Mouse (Mus musculus) hindbrain, embryonic 10.5 days (tissue): ENCODE measurements at regions not wholly inside any gene's neighbourhood (a gene's known extent, or its start where the extent isn't known, plus 50 kb on each side); places are given as distances from the start of the nearest gene placed in this dataset.
A peak's percentile ranks its signal among the peaks of the same experiment; 100 is the strongest.

Experiments used
- DNase-seq: peaks from one replicate; pipeline ENCODE4 v3.0.0-alpha.2; 2017; ENCODE audit warnings: low spot score
- H3K27ac ChIP-seq: fragments of 300-500 bp; sonication (generic); 2 replicates; pipeline ENCODE4 v1.5.1; 2016; ENCODE audit warnings: mild to moderate bottlenecking, moderate library complexity
- H3K27me3 ChIP-seq: fragments of 300-500 bp; sonication (generic); 2 replicates; pipeline ENCODE4 v1.6.1; 2016; ENCODE audit warnings: mild to moderate bottlenecking; ENCODE audit not compliant: poor library complexity, insufficient read depth, severe bottlenecking
- H3K36me3 ChIP-seq: fragments of 300-500 bp; sonication (generic); 2 replicates; pipeline ENCODE4 v1.6.1; 2016; ENCODE audit warnings: mild to moderate bottlenecking, moderate library complexity
- H3K4me1 ChIP-seq: fragments of 300-500 bp; sonication (generic); replicated peaks from 2 replicates; pipeline ENCODE4 v1.6.1; 2016; ENCODE audit warnings: mild to moderate bottlenecking
- H3K4me3 ChIP-seq: fragments of 300-500 bp; sonication (generic); 2 replicates; pipeline ENCODE4 v1.5.1; 2016; ENCODE audit warnings: mild to moderate bottlenecking, moderate library complexity
- H3K9me3 ChIP-seq: fragments of 300-500 bp; sonication (generic); 2 replicates; pipeline ENCODE4 v1.6.1; 2016; ENCODE audit warnings: mild to moderate bottlenecking, moderate library complexity
- WGBS: fragments of 180-500 bp; shearing (Covaris S2); methylation state at CpG from one replicate; pipeline ENCODE4 v1.1.7; 2016; 5-methylcytosine and 5-hydroxymethylcytosine counted together

- no peaks in the 10 kb centered on the region for H3K9me3 ChIP-seq
- DNase-seq, result no peak
- no peaks in the 10 kb centered on the region for H3K27me3 ChIP-seq
- no peak overlapping the region for H3K27ac ChIP-seq
- H3K4me3 ChIP-seq, result no peak overlapping the region
- WGBS, result 65% methylated on average over 5 of the region's 5 CpGs
- H3K4me1 ChIP-seq, result no peaks in the 10 kb centered on the region
- H3K36me3 ChIP-seq, result no peaks in the 10 kb centered on the region
Measured at GRCm38 (mm10) chr10:7293203-7293602, 81.2 kb upstream of the Cnksr3 start.

GRCm38 (mm10) chr10:7289773-7290411, 77.9 kb upstream of the Cnksr3 start:
- H3K27me3 ChIP-seq, result no peaks in the 10 kb centered on the region
- no peaks in the 10 kb centered on the region for H3K36me3 ChIP-seq
- 0 out of 2 replicates have a peak, but pooled peaks cover 3% of the 10 kb centered on the region for H3K9me3 ChIP-seq
- no peaks in the 10 kb centered on the region for H3K4me1 ChIP-seq
- H3K27ac ChIP-seq, result 0 out of 2 replicates have a peak overlapping the region, but pooled peaks have one; percentile 5
- DNase-seq, result no peak
- WGBS, result 84% methylated on average over 10 of the region's 10 CpGs
- H3K4me3 ChIP-seq, result no peak overlapping the region

- Histone ChIP-seq H3K9me3 (0 out of 2 replicates have a peak, but pooled peaks cover 3% of the 10 kb centered on the region), H3K27me3 (no peaks in the 10 kb centered on the region), H3K27ac (no peak overlapping the region), H3K36me3 (no peaks in the 10 kb centered on the region), H3K4me3 (no peak overlapping the region), H3K4me1 (no peaks in the 10 kb centered on the region)
- WGBS, result 90% methylated on average over 7 of the region's 7 CpGs
- DNase-seq, result no peak
Measured at GRCm38 (mm10) chr10:7285112-7285905, 73.3 kb upstream of the Cnksr3 start.

- H3K27ac ChIP-seq, result no peak overlapping the region
- no peaks in the 10 kb centered on the region for H3K36me3 ChIP-seq
- no peaks in the 10 kb centered on the region for H3K27me3 ChIP-seq
- H3K4me1 ChIP-seq, result no peaks in the 10 kb centered on the region
- no peak overlapping the region for H3K4me3 ChIP-seq
- no peak for DNase-seq
- WGBS, result 96% methylated on average over 2 of the region's 2 CpGs
- H3K9me3 ChIP-seq, result no peaks in the 10 kb centered on the region
Measured at GRCm38 (mm10) chr10:7280429-7280828, 68.4 kb upstream of the Cnksr3 start.

- Histone ChIP-seq H3K36me3 (no peaks in the 10 kb centered on the region), H3K4me3 (no peak overlapping the region), H3K27ac (no peak overlapping the region), H3K27me3 (no peaks in the 10 kb centered on the region), H3K9me3 (no peaks in the 10 kb centered on the region), H3K4me1 (no peaks in the 10 kb centered on the region)
- WGBS, result 64% methylated on average over 5 of the region's 5 CpGs
- DNase-seq, result no peak
Measured at GRCm38 (mm10) chr10:7278820-7279219, 66.8 kb upstream of the Cnksr3 start.

GRCm38 (mm10) chr10:7275357-7275756, 63.3 kb upstream of the Cnksr3 start:
- no peak for DNase-seq
- no peaks in the 10 kb centered on the region for H3K36me3 ChIP-seq
- no peaks in the 10 kb centered on the region for H3K4me1 ChIP-seq
- H3K27ac ChIP-seq, result no peak overlapping the region
- H3K4me3 ChIP-seq, result no peak overlapping the region
- 82% methylated on average over 6 of the region's 6 CpGs for WGBS
- no peaks in the 10 kb centered on the region for H3K27me3 ChIP-seq
- no peaks in the 10 kb centered on the region for H3K9me3 ChIP-seq

- Histone ChIP-seq H3K36me3 (no peaks in the 10 kb centered on the region), H3K27me3 (no peaks in the 10 kb centered on the region), H3K9me3 (no peaks in the 10 kb centered on the region), H3K4me3 (no peak overlapping the region), H3K27ac (no peak overlapping the region), H3K4me1 (no peaks in the 10 kb centered on the region)
- no peak for DNase-seq
- WGBS, result 92% methylated on average over 7 of the region's 7 CpGs
Measured at GRCm38 (mm10) chr10:7274422-7274821, 62.4 kb upstream of the Cnksr3 start.

GRCm38 (mm10) chr10:7271156-7271555, 59.1 kb upstream of the Cnksr3 start:
- Histone ChIP-seq H3K27me3 (no peaks in the 10 kb centered on the region), H3K4me3 (no peak overlapping the region), H3K36me3 (no peaks in the 10 kb centered on the region), H3K4me1 (no peaks in the 10 kb centered on the region), H3K27ac (no peak overlapping the region), H3K9me3 (no peaks in the 10 kb centered on the region)
- no peak for DNase-seq
- WGBS, result 85% methylated on average over 5 of the region's 5 CpGs

- 82% methylated on average over 9 of the region's 9 CpGs for WGBS
- Histone ChIP-seq H3K27ac (no peak overlapping the region), H3K4me3 (no peak overlapping the region), H3K27me3 (no peaks in the 10 kb centered on the region), H3K4me1 (peaks cover 6% of the 10 kb centered on the region), H3K36me3 (no peaks in the 10 kb centered on the region), H3K9me3 (no peaks in the 10 kb centered on the region)
- DNase-seq, result no peak
Measured at GRCm38 (mm10) chr10:7268386-7269033, 56.5 kb upstream of the Cnksr3 start.

- no peak overlapping the region for H3K27ac ChIP-seq
- H3K4me3 ChIP-seq, result no peak overlapping the region
- no peaks in the 10 kb centered on the region for H3K36me3 ChIP-seq
- no peaks in the 10 kb centered on the region for H3K9me3 ChIP-seq
- no peaks in the 10 kb centered on the region for H3K27me3 ChIP-seq
- H3K4me1 ChIP-seq, result peaks cover 6% of the 10 kb centered on the region
- no peak for DNase-seq
- 86% methylated on average over 4 of the region's 4 CpGs for WGBS
Measured at GRCm38 (mm10) chr10:7267903-7268302, 55.9 kb upstream of the Cnksr3 start.

GRCm38 (mm10) chr10:7267106-7267505, 55.1 kb upstream of the Cnksr3 start:
- Histone ChIP-seq H3K4me1 (peaks cover 6% of the 10 kb centered on the region), H3K4me3 (no peak overlapping the region), H3K36me3 (no peaks in the 10 kb centered on the region), H3K27me3 (no peaks in the 10 kb centered on the region), H3K9me3 (no peaks in the 10 kb centered on the region), H3K27ac (no peak overlapping the region)
- WGBS, result 83% methylated on average over 4 of the region's 4 CpGs
- no peak for DNase-seq

GRCm38 (mm10) chr10:7265412-7265811, 53.4 kb upstream of the Cnksr3 start:
- Histone ChIP-seq H3K27ac (peak overlapping the region; percentile 63), H3K36me3 (no peaks in the 10 kb centered on the region), H3K27me3 (no peaks in the 10 kb centered on the region), H3K4me3 (no peak overlapping the region), H3K9me3 (no peaks in the 10 kb centered on the region), H3K4me1 (peaks cover 10% of the 10 kb centered on the region)
- DNase-seq, result no peak
- WGBS, result 41% methylated on average over 9 of the region's 9 CpGs

GRCm38 (mm10) chr10:7264721-7265120, 52.7 kb upstream of the Cnksr3 start:
- WGBS, result 93% methylated on average over 4 of the region's 4 CpGs
- no peak for DNase-seq
- Histone ChIP-seq H3K27ac (peak overlapping the region; percentile 63), H3K9me3 (no peaks in the 10 kb centered on the region), H3K4me3 (no peak overlapping the region), H3K4me1 (peaks cover 13% of the 10 kb centered on the region), H3K27me3 (no peaks in the 10 kb centered on the region), H3K36me3 (no peaks in the 10 kb centered on the region)
